Mouse (Mus musculus): ENCODE data around the gene Nags. TPM values are rescaled to one million over a fixed set of nuclear protein-coding genes. Genes with fewer than 3 reads are reported as not detected.
A peak's percentile ranks its signal among the peaks of the same experiment; 100 is the strongest.

Gene Nags
- polyA plus RNA-seq, 2 experiments = 7.5 to 10.1 TPM

GRCm38 (mm10) chr11:102167539-102167938 is 22.2 kb downstream of the Nags start:
- H3K9ac ChIP-seq (replicated peaks) = no peak overlapping the region
- whole genome bisulfite sequencing (ENCODE audit: insufficient replicate concordance) = 82% methylated on average over 5 of the region's 5 CpGs
- no peak overlapping the region for H3K4me2 ChIP-seq (ENCODE audit: low read depth)
- TF ChIP-seq EP300 (IDR thresholded peaks at IDR 0.05; ENCODE audit: low read depth) (no peak), CTCF (IDR thresholded peaks at IDR 0.05; ENCODE audit: low read depth) (no peak)
- 0 out of 4 replicates have a peak, but pooled peaks cover 0 to 6% of the 10 kb centered on the region in 2 experiments for H3K4me1 ChIP-seq (replicated peaks; ENCODE audit: control insufficient read depth in 2 of 2, insufficient read depth in 2 of 2, low read length in 1 of 2)
- no peak overlapping the region for H3K4me3 ChIP-seq (ENCODE audit: insufficient read depth in 1 of 2, low read depth in 2 of 2, low read length in 2 of 2)
- DNase-seq (ENCODE audit: low read depth in 3 of 3, low spot score in 3 of 3) = no peak
- no peak for ATAC-seq (ENCODE audit: insufficient read depth)
- H3K27ac ChIP-seq = no peak overlapping the region
- H3K27me3 ChIP-seq (ENCODE audit: control insufficient read depth, insufficient read depth, low read length) = no peaks in the 10 kb centered on the region
- H3K9me3 ChIP-seq (ENCODE audit: control insufficient read depth, low read length) = no peaks in the 10 kb centered on the region
- H3K36me3 ChIP-seq (replicated peaks; ENCODE audit: control insufficient read depth, insufficient read depth, low read depth) = peaks cover 34% of the 10 kb centered on the region

DNA sequence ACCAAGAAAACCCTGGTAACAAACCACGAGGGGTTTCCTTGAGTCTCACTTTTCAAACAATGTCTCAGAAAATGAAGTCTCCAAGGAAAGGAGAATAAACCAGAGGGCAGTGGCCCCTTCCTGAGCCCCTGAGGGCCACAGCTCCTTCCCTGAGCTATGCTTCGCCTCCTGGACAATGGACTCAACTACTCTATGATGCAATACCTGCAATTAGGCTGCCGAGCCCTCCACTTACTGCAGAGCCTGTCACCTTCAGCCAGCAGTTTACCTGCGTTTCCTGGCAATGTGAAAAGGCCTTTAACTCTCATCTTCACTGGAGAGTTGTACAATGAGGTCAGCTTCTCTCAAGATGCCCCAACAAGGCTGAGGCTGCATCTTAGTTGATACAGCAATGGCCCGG is 23.4 kb downstream of the Nags start:
- WGBS (ENCODE audit: insufficient replicate concordance) = 65% methylated on average over 5 of the region's 5 CpGs
- Histone ChIP-seq H3K4me1 (replicated peaks; ENCODE audit: control insufficient read depth in 2 of 2, insufficient read depth in 2 of 2, low read length in 1 of 2) (0 out of 4 replicates have a peak, but pooled peaks cover 0 to 6% of the 10 kb centered on the region in 2 experiments), H3K27me3 (ENCODE audit: control insufficient read depth, insufficient read depth, low read length) (no peaks in the 10 kb centered on the region), H3K27ac (no peak overlapping the region), H3K4me3 (ENCODE audit: insufficient read depth in 1 of 2, low read depth in 2 of 2, low read length in 2 of 2) (no peak overlapping the region), H3K4me2 (ENCODE audit: low read depth) (no peak overlapping the region), H3K9me3 (ENCODE audit: control insufficient read depth, low read length) (no peaks in the 10 kb centered on the region), H3K9ac (replicated peaks) (no peak overlapping the region), H3K36me3 (replicated peaks; ENCODE audit: control insufficient read depth, insufficient read depth, low read depth) (peaks cover 30% of the 10 kb centered on the region)
- TF ChIP-seq CTCF (IDR thresholded peaks at IDR 0.05; ENCODE audit: low read depth) = no peak
- TF ChIP-seq EP300 (IDR thresholded peaks at IDR 0.05; ENCODE audit: low read depth) = no peak
- DNase-seq (ENCODE audit: low read depth in 3 of 3, low spot score in 3 of 3) (no peak), ATAC-seq (ENCODE audit: insufficient read depth) (no peak)

DNA sequence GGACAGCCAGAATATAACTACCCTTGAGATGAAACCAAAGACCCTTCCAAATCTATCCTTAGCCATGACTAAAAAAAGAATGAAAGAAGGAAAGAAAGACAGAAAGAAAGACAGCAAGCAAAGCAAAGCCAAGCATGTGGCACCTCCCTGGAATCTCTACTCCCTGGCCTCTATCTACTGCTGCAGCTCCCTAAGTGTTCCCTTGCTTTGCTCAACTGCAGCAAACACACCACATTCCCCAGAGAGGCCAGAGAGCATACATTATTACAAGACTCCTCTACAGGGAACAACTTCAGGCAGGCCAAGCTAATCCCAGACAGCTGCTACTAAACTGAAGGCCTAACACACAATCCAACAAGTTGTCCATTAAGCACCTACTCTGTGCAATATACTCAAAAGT is 34.5 kb downstream of the Nags start:
- ATAC-seq (ENCODE audit: insufficient read depth) (no peak), DNase-seq (ENCODE audit: low read depth in 3 of 3, low spot score in 3 of 3) (no peak)
- Histone ChIP-seq H3K9ac (replicated peaks) (no peak overlapping the region), H3K36me3 (replicated peaks; ENCODE audit: control insufficient read depth, insufficient read depth, low read depth) (peaks cover 47% of the 10 kb centered on the region), H3K4me2 (ENCODE audit: low read depth) (no peak overlapping the region), H3K4me1 (replicated peaks; ENCODE audit: control insufficient read depth in 2 of 2, insufficient read depth in 2 of 2, low read length in 1 of 2) (peaks cover 8% of the 10 kb centered on the region in 2 experiments; a peak in 2 of 4 replicates), H3K9me3 (ENCODE audit: control insufficient read depth, low read length) (no peaks in the 10 kb centered on the region), H3K27me3 (ENCODE audit: control insufficient read depth, insufficient read depth, low read length) (no peaks in the 10 kb centered on the region), H3K4me3 (ENCODE audit: insufficient read depth in 1 of 2, low read depth in 2 of 2, low read length in 2 of 2) (no peak overlapping the region), H3K27ac (no peak overlapping the region)
- TF ChIP-seq EP300 (IDR thresholded peaks at IDR 0.05; ENCODE audit: low read depth) = no peak
- TF ChIP-seq CTCF (IDR thresholded peaks at IDR 0.05; ENCODE audit: low read depth) = no peak

DNA sequence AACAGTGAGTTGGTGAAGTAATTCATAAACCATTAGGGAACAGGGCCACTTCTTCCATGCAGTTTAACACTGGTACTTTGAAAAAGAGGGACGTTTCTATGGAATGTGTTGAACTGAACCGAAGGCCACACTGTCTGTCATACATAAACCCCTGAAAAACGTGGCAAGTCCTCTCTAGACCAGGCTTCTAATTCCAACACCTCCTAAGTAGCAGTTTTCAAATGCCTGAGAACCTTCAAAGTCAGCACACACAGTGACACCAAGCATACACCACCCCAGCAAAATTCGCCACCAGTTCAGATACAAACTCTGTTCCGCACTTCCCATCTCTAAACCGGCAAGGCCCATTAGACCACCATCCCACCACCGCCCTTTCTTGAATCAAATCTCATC is 38.9 kb downstream of the Nags start:
- H3K36me3 ChIP-seq (replicated peaks; ENCODE audit: control insufficient read depth, insufficient read depth, low read depth) = peaks cover 27% of the 10 kb centered on the region
- peak overlapping the region; percentile 93 for H3K9ac ChIP-seq (replicated peaks)
- WGBS (ENCODE audit: insufficient replicate concordance) = 5% methylated on average over 7 of the region's 7 CpGs
- H3K4me1 ChIP-seq (replicated peaks; ENCODE audit: control insufficient read depth in 2 of 2, insufficient read depth in 2 of 2, low read length in 1 of 2) = peaks cover 10 to 12% of the 10 kb centered on the region in 2 experiments; a peak in 3 of 4 replicates
- ATAC-seq (ENCODE audit: insufficient read depth) = no peak; the same call in 1 of the 2 replicates
- peak overlapping the region; percentile 43 for H3K27ac ChIP-seq
- peak overlapping the region; percentile 80 for H3K4me2 ChIP-seq (ENCODE audit: low read depth)
- H3K9me3 ChIP-seq (ENCODE audit: control insufficient read depth, low read length) = no peaks in the 10 kb centered on the region
- TF ChIP-seq CTCF (IDR thresholded peaks at IDR 0.05; ENCODE audit: low read depth) = no peak
- no peaks in the 10 kb centered on the region for H3K27me3 ChIP-seq (ENCODE audit: control insufficient read depth, insufficient read depth, low read length)
- H3K4me3 ChIP-seq (ENCODE audit: insufficient read depth in 1 of 2, low read depth in 2 of 2, low read length in 2 of 2) = peak overlapping the region; percentile 92 to 93
- DNase-seq (ENCODE audit: low read depth in 3 of 3, low spot score in 3 of 3) = no peak

DNA sequence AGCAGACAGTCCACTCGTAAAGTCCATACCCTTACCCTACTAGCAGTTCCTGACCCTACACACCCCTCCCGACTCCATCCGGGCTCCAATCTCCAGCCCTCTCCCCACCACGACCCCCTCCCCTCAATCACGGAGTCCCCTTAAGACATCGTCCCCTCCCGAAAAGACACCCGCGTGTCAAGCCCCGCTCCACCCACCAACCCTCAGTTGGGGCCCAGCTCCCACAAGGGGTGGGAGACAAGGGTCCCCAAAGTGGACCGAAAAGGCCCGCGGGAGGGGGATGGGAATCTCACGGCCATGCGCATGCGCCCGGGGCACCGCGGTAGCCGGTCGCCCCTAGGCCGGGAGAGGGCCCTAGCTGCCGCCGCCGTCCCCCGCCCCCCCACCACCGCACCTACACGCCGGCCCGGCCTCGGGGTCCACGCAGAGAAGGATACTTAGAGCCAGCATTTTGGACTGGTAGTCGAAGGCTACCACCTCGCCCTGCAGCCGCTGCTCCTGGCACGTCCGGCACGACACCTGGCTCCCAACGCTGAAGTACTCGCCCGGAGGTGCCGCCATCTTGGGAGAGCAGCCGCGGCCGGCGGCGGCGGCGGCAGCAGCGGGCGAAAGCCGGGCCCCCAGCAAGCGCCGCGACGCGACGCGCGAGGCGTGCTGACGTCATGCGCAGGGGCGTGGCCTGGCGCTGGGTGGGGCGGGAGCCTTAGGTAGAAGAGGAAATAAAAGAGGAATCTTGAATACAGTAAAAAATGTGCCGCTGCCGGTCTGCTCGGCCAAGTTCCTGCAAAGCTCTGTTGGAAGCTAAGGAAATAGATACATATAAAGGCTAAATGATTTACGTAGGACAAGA is 39.6 kb downstream of the Nags start, which contains the start of gene Lsm12:
Gene Lsm12, minus strand, starts transcription at position 651 of the 850 bp plus-strand sequence.
- peak within 1 kb of the TSS; percentile 92 to 93 for H3K4me3 ChIP-seq (ENCODE audit: insufficient read depth in 1 of 2, low read depth in 2 of 2, low read length in 2 of 2)
- H3K27me3 ChIP-seq (ENCODE audit: control insufficient read depth, insufficient read depth, low read length) = no peaks in the 10 kb centered on the region
- WGBS (ENCODE audit: insufficient replicate concordance) = under 1% methylated on average over 70 of the region's 70 CpGs
- peak within 1 kb of the TSS; percentile 80 for H3K4me2 ChIP-seq (ENCODE audit: low read depth)
- H3K27ac ChIP-seq = peak within 1 kb of the TSS; percentile 60
- TF ChIP-seq CTCF (IDR thresholded peaks at IDR 0.05; ENCODE audit: low read depth) = no peak
- TF ChIP-seq EP300 (IDR thresholded peaks at IDR 0.05; ENCODE audit: low read depth) = no peak
- peak; percentile 86 for ATAC-seq (ENCODE audit: insufficient read depth)
- peaks cover 10 to 13% of the 10 kb centered on the region in 2 experiments; a peak in 3 of 4 replicates for H3K4me1 ChIP-seq (replicated peaks; ENCODE audit: control insufficient read depth in 2 of 2, insufficient read depth in 2 of 2, low read length in 1 of 2)
- no peaks in the 10 kb centered on the region for H3K9me3 ChIP-seq (ENCODE audit: control insufficient read depth, low read length)
- peak; percentile 86 to 88 (median 87) for DNase-seq (ENCODE audit: low read depth in 3 of 3, low spot score in 3 of 3)
- peaks cover 23% of the 10 kb centered on the region for H3K36me3 ChIP-seq (replicated peaks; ENCODE audit: control insufficient read depth, insufficient read depth, low read depth)
- H3K9ac ChIP-seq (replicated peaks) = peak within 1 kb of the TSS; percentile 93
